Mouse (Mus musculus): Measurements from ENCODE around the gene Fam114a2. TPM values are rescaled to one million over a fixed set of nuclear protein-coding genes. Genes with fewer than 3 reads are reported as not detected.

The Fam114a2 gene
- polyA plus RNA-seq, 1 experiment = 16.3 TPM

GRCm38 (mm10) chr11:57470979-57471378, 47.4 kb downstream of the Fam114a2 start:
- Histone ChIP-seq H3K4me3 (ENCODE audit: extremely low read depth, insufficient read depth, insufficient read length) (no peak overlapping the region), H3K36me3 (ENCODE audit: control insufficient read depth, insufficient read depth, low read length) (no peaks in the 10 kb centered on the region), H3K4me1 (ENCODE audit: control insufficient read depth, insufficient read depth, insufficient read length) (no peaks in the 10 kb centered on the region), H3K27ac (ENCODE audit: insufficient read depth, low read length) (no peak overlapping the region), H3K27me3 (ENCODE audit: control insufficient read depth, insufficient read depth, low read length) (no peaks in the 10 kb centered on the region)
- no peak for DNase-seq (ENCODE audit: low read depth in 1 of 2, low spot score in 2 of 2)
- WGBS = 82% methylated on average over 7 of the region's 7 CpGs
- TF ChIP-seq CTCF (IDR thresholded peaks at IDR 0.05; ENCODE audit: extremely low read depth, insufficient read depth, insufficient read length, insufficient replicate concordance) = no peak
- TF ChIP-seq POLR2A (IDR thresholded peaks at IDR 0.05; ENCODE audit: low read depth, low read length) = no peak

- no peaks in the 10 kb centered on the region for H3K36me3 ChIP-seq (ENCODE audit: control insufficient read depth, insufficient read depth, low read length)
- no peak for DNase-seq (ENCODE audit: low read depth in 1 of 2, low spot score in 2 of 2)
- 57% methylated on average over 6 of the region's 6 CpGs for WGBS
- H3K27me3 ChIP-seq (ENCODE audit: control insufficient read depth, insufficient read depth, low read length) = no peaks in the 10 kb centered on the region
- TF ChIP-seq POLR2A (IDR thresholded peaks at IDR 0.05; ENCODE audit: low read depth, low read length) = no peak
- no peak for TF ChIP-seq CTCF (IDR thresholded peaks at IDR 0.05; ENCODE audit: extremely low read depth, insufficient read depth, insufficient read length, insufficient replicate concordance)
- H3K4me1 ChIP-seq (ENCODE audit: control insufficient read depth, insufficient read depth, insufficient read length) = no peaks in the 10 kb centered on the region
- no peak overlapping the region for H3K27ac ChIP-seq (ENCODE audit: insufficient read depth, low read length)
- no peak overlapping the region for H3K4me3 ChIP-seq (ENCODE audit: extremely low read depth, insufficient read depth, insufficient read length)
Observed at GRCm38 (mm10) chr11:57470056-57470455, 48.4 kb downstream of the Fam114a2 start.

GRCm38 (mm10) chr11:57468706-57469105, 49.7 kb downstream of the Fam114a2 start:
- no peak for DNase-seq (ENCODE audit: low read depth in 1 of 2, low spot score in 2 of 2)
- Histone ChIP-seq H3K4me3 (ENCODE audit: extremely low read depth, insufficient read depth, insufficient read length) (no peak overlapping the region), H3K36me3 (ENCODE audit: control insufficient read depth, insufficient read depth, low read length) (no peaks in the 10 kb centered on the region), H3K27ac (ENCODE audit: insufficient read depth, low read length) (no peak overlapping the region), H3K27me3 (ENCODE audit: control insufficient read depth, insufficient read depth, low read length) (no peaks in the 10 kb centered on the region), H3K4me1 (ENCODE audit: control insufficient read depth, insufficient read depth, insufficient read length) (no peaks in the 10 kb centered on the region)
- 71% methylated on average over 4 of the region's 4 CpGs for WGBS
- TF ChIP-seq POLR2A (IDR thresholded peaks at IDR 0.05; ENCODE audit: low read depth, low read length) (no peak), CTCF (IDR thresholded peaks at IDR 0.05; ENCODE audit: extremely low read depth, insufficient read depth, insufficient read length, insufficient replicate concordance) (peak; percentile 3; the same call in 1 of the 2 replicates)

GRCm38 (mm10) chr11:57467159-57468110, 51.0 kb downstream of the Fam114a2 start:
- DNase-seq (ENCODE audit: low read depth in 1 of 2, low spot score in 2 of 2) = peak; percentile 14 to 38
- WGBS = 46% methylated on average over 23 of the region's 23 CpGs
- Histone ChIP-seq H3K4me3 (ENCODE audit: extremely low read depth, insufficient read depth, insufficient read length) (no peak overlapping the region), H3K27me3 (ENCODE audit: control insufficient read depth, insufficient read depth, low read length) (no peaks in the 10 kb centered on the region), H3K4me1 (ENCODE audit: control insufficient read depth, insufficient read depth, insufficient read length) (no peaks in the 10 kb centered on the region), H3K27ac (ENCODE audit: insufficient read depth, low read length) (no peak overlapping the region), H3K36me3 (ENCODE audit: control insufficient read depth, insufficient read depth, low read length) (no peaks in the 10 kb centered on the region)
- no peak for TF ChIP-seq POLR2A (IDR thresholded peaks at IDR 0.05; ENCODE audit: low read depth, low read length)
- peak; percentile 79; the same call in 1 of the 2 replicates for TF ChIP-seq CTCF (IDR thresholded peaks at IDR 0.05; ENCODE audit: extremely low read depth, insufficient read depth, insufficient read length, insufficient replicate concordance)

- WGBS = 73% methylated on average over 3 of the region's 3 CpGs
- Histone ChIP-seq H3K36me3 (ENCODE audit: control insufficient read depth, insufficient read depth, low read length) (no peaks in the 10 kb centered on the region), H3K4me1 (ENCODE audit: control insufficient read depth, insufficient read depth, insufficient read length) (no peaks in the 10 kb centered on the region), H3K27me3 (ENCODE audit: control insufficient read depth, insufficient read depth, low read length) (no peaks in the 10 kb centered on the region), H3K27ac (ENCODE audit: insufficient read depth, low read length) (no peak overlapping the region), H3K4me3 (ENCODE audit: extremely low read depth, insufficient read depth, insufficient read length) (no peak overlapping the region)
- DNase-seq (ENCODE audit: low read depth in 1 of 2, low spot score in 2 of 2) = no peak
- no peak for TF ChIP-seq POLR2A (IDR thresholded peaks at IDR 0.05; ENCODE audit: low read depth, low read length)
- TF ChIP-seq CTCF (IDR thresholded peaks at IDR 0.05; ENCODE audit: extremely low read depth, insufficient read depth, insufficient read length, insufficient replicate concordance) = no peak
Observed at GRCm38 (mm10) chr11:57465844-57466243, 52.6 kb downstream of the Fam114a2 start.

GRCm38 (mm10) chr11:57465025-57465424, 53.4 kb downstream of the Fam114a2 start:
- H3K36me3 ChIP-seq (ENCODE audit: control insufficient read depth, insufficient read depth, low read length) = no peaks in the 10 kb centered on the region
- DNase-seq (ENCODE audit: low read depth in 1 of 2, low spot score in 2 of 2) = no peak
- no peak overlapping the region for H3K27ac ChIP-seq (ENCODE audit: insufficient read depth, low read length)
- H3K27me3 ChIP-seq (ENCODE audit: control insufficient read depth, insufficient read depth, low read length) = no peaks in the 10 kb centered on the region
- WGBS = 53% methylated on average over 8 of the region's 8 CpGs
- H3K4me3 ChIP-seq (ENCODE audit: extremely low read depth, insufficient read depth, insufficient read length) = no peak overlapping the region
- H3K4me1 ChIP-seq (ENCODE audit: control insufficient read depth, insufficient read depth, insufficient read length) = no peaks in the 10 kb centered on the region
- TF ChIP-seq CTCF (IDR thresholded peaks at IDR 0.05; ENCODE audit: extremely low read depth, insufficient read depth, insufficient read length, insufficient replicate concordance) (no peak), POLR2A (IDR thresholded peaks at IDR 0.05; ENCODE audit: low read depth, low read length) (no peak)

- no peak for TF ChIP-seq POLR2A (IDR thresholded peaks at IDR 0.05; ENCODE audit: low read depth, low read length)
- TF ChIP-seq CTCF (IDR thresholded peaks at IDR 0.05; ENCODE audit: extremely low read depth, insufficient read depth, insufficient read length, insufficient replicate concordance) = no peak
- Histone ChIP-seq H3K4me1 (ENCODE audit: control insufficient read depth, insufficient read depth, insufficient read length) (no peaks in the 10 kb centered on the region), H3K4me3 (ENCODE audit: extremely low read depth, insufficient read depth, insufficient read length) (no peak overlapping the region), H3K27me3 (ENCODE audit: control insufficient read depth, insufficient read depth, low read length) (no peaks in the 10 kb centered on the region), H3K36me3 (ENCODE audit: control insufficient read depth, insufficient read depth, low read length) (no peaks in the 10 kb centered on the region), H3K27ac (ENCODE audit: insufficient read depth, low read length) (no peak overlapping the region)
- DNase-seq (ENCODE audit: low read depth in 1 of 2, low spot score in 2 of 2) = no peak
- WGBS = 75% methylated on average over 6 of the region's 6 CpGs
Observed at GRCm38 (mm10) chr11:57459759-57460158, 58.7 kb downstream of the Fam114a2 start.
